Mouse (Mus musculus) forebrain, embryonic 13.5 days (tissue): ENCODE results near the gene Cdk5r2. TPM values are rescaled to one million over a fixed set of nuclear protein-coding genes. Genes with fewer than 3 reads are reported as not detected.
"Not testable (repeated sequence)": the region's sequence is repeated elsewhere in the genome, so short reads cannot be mapped to it uniquely, and the experiment has no call there.

Experiments
- ATAC-seq: fragments of 200-750 bp; cut with Nextera tagmentation; 2 replicates; pipeline ENCODE4 v1.8.0; 2017
- H3K27ac ChIP-seq: fragments of 300-500 bp; sonication (generic); 2 replicates; pipeline ENCODE4 v1.5.1; 2015; ENCODE audit warnings: inconsistent platforms, mild to moderate bottlenecking, moderate library complexity
- H3K27me3 ChIP-seq: fragments of 300-500 bp; sonication (generic); 2 replicates; pipeline ENCODE4 v1.6.1; 2015; ENCODE audit warnings: mild to moderate bottlenecking, inconsistent platforms
- H3K36me3 ChIP-seq: fragments of 300-500 bp; sonication (generic); 2 replicates; pipeline ENCODE4 v1.6.1; 2015; ENCODE audit warnings: mild to moderate bottlenecking, inconsistent platforms; ENCODE audit not compliant: poor library complexity, severe bottlenecking
- H3K4me1 ChIP-seq: fragments of 300-500 bp; sonication (generic); 2 replicates; pipeline ENCODE4 v1.6.1; 2015; ENCODE audit warnings: inconsistent platforms
- H3K4me2 ChIP-seq: fragments of 300-500 bp; sonication (generic); 2 replicates; pipeline ENCODE4 v1.6.1; 2015; ENCODE audit warnings: inconsistent platforms, mild to moderate bottlenecking, moderate library complexity
- H3K4me3 ChIP-seq: fragments of 300-500 bp; sonication (generic); 2 replicates; pipeline ENCODE4 v1.5.1; 2015; ENCODE audit warnings: mild to moderate bottlenecking, inconsistent platforms
- H3K9ac ChIP-seq: fragments of 300-500 bp; sonication (generic); 2 replicates; pipeline ENCODE4 v1.6.1; 2015; ENCODE audit warnings: mild to moderate bottlenecking, inconsistent platforms
- H3K9me3 ChIP-seq: fragments of 300-500 bp; sonication (generic); replicated peaks from 2 replicates; pipeline ENCODE4 v1.6.1; 2016; ENCODE audit warnings: inconsistent platforms
- WGBS: fragments of 180-500 bp; shearing (Covaris S2); methylation state at CpG from one replicate; pipeline ENCODE4 v1.1.7; 2015; 5-methylcytosine and 5-hydroxymethylcytosine counted together
- polyA plus RNA-seq: library from polyadenylated mRNA; unstranded; fragments of >200 nt; fragmentation: Nextera tagmentation; extraction: Ambion mirVana; gene quantifications from 2 replicates; pipeline ENCODE4 v1.2.1, GENCODE M21; 2015

The Cdk5r2 gene
- polyA plus RNA-seq = 0.76 and 1.3 TPM in 2 replicates

GRCm38 (mm10) chr1:74854306-74855056 is at the start of gene Cdk5r2:
Gene Cdk5r2, plus strand, starts transcription at chr1:74854934.
- H3K4me2 ChIP-seq = peak within 1 kb of the TSS; percentile 88
- H3K27ac ChIP-seq = 0 out of 2 replicates have a peak within 1 kb of the TSS, but pooled peaks have one; percentile 57
- H3K4me1 ChIP-seq = peaks cover 59% of the 10 kb centered on the region

GRCm38 (mm10) chr1:74805340-74805835 is 49.3 kb upstream of the Cdk5r2 start:
- Histone ChIP-seq H3K4me2 (no peak overlapping the region), H3K4me3 (no peak overlapping the region), H3K27ac (no peak overlapping the region), H3K36me3 (no peaks in the 10 kb centered on the region), H3K9me3 (no peaks in the 10 kb centered on the region), H3K4me1 (peaks cover 60% of the 10 kb centered on the region), H3K9ac (no peak overlapping the region), H3K27me3 (peaks cover 98% of the 10 kb centered on the region)
- 16% methylated on average over 4 of the region's 4 CpGs for WGBS
- ATAC-seq = no peak

More at GRCm38 (mm10) chr1:74854306-74855056, at the start of gene Cdk5r2:
- Histone ChIP-seq H3K4me3 (peak within 1 kb of the TSS; percentile 73), H3K9me3 (no peaks in the 10 kb centered on the region), H3K9ac (peak within 1 kb of the TSS; percentile 84), H3K36me3 (no peaks in the 10 kb centered on the region), H3K27me3 (peaks cover 85% of the 10 kb centered on the region)
- ATAC-seq = peak; percentile 95
- 3% methylated on average over 31 of the region's 39 CpGs for WGBS

- Histone ChIP-seq H3K27me3 (peaks cover 95% of the 10 kb centered on the region), H3K27ac (no peak overlapping the region), H3K4me2 (no peak overlapping the region), H3K9ac (no peak overlapping the region), H3K36me3 (no peaks in the 10 kb centered on the region), H3K4me1 (peaks cover 55% of the 10 kb centered on the region), H3K4me3 (no peak overlapping the region), H3K9me3 (no peaks in the 10 kb centered on the region)
- no peak for ATAC-seq
- whole genome bisulfite sequencing = 13% methylated on average over 5 of the region's 5 CpGs
These were observed 48.9 kb upstream of the Cdk5r2 start for GRCm38 (mm10) chr1:74805843-74806242.

- H3K4me1 ChIP-seq = peaks cover 52% of the 10 kb centered on the region
- H3K4me3 ChIP-seq = peak overlapping the region; percentile 33
- H3K9me3 ChIP-seq = no peaks in the 10 kb centered on the region
- peak overlapping the region; percentile 62 for H3K4me2 ChIP-seq
- WGBS = under 1% methylated on average over 38 of the region's 38 CpGs
- peak overlapping the region; percentile 40 for H3K9ac ChIP-seq
- no peaks in the 10 kb centered on the region for H3K36me3 ChIP-seq
- no peak overlapping the region; the same call in 1 of the 2 replicates for H3K27ac ChIP-seq
- peak; percentile 25 for ATAC-seq
- peaks cover 96% of the 10 kb centered on the region for H3K27me3 ChIP-seq
These were observed 48.1 kb upstream of the Cdk5r2 start for GRCm38 (mm10) chr1:74806360-74807311.

GRCm38 (mm10) chr1:74807551-74808071 is 47.1 kb upstream of the Cdk5r2 start:
- Histone ChIP-seq H3K27me3 (peaks cover 89% of the 10 kb centered on the region), H3K36me3 (no peaks in the 10 kb centered on the region), H3K9me3 (no peaks in the 10 kb centered on the region), H3K4me3 (no peak overlapping the region), H3K27ac (no peak overlapping the region), H3K4me2 (peak overlapping the region; percentile 62), H3K9ac (no peak overlapping the region; the same call in 1 of the 2 replicates), H3K4me1 (peaks cover 46% of the 10 kb centered on the region)
- WGBS = 3% methylated on average over 23 of the region's 23 CpGs
- ATAC-seq = peak; percentile 25

- no peak overlapping the region for H3K9ac ChIP-seq
- under 1% methylated on average over 16 of the region's 16 CpGs for WGBS
- H3K27ac ChIP-seq = no peak overlapping the region
- no peaks in the 10 kb centered on the region for H3K36me3 ChIP-seq
- H3K9me3 ChIP-seq = no peaks in the 10 kb centered on the region
- H3K4me2 ChIP-seq = peak overlapping the region; percentile 62
- peak; percentile 63 for ATAC-seq
- no peak overlapping the region for H3K4me3 ChIP-seq
- H3K27me3 ChIP-seq = peaks cover 87% of the 10 kb centered on the region
- peaks cover 42% of the 10 kb centered on the region for H3K4me1 ChIP-seq
These were observed 46.7 kb upstream of the Cdk5r2 start for GRCm38 (mm10) chr1:74808078-74808477.

- WGBS = 57% methylated on average over 10 of the region's 10 CpGs
- Histone ChIP-seq H3K4me2 (no peak overlapping the region), H3K27me3 (peaks cover 84% of the 10 kb centered on the region), H3K4me3 (no peak overlapping the region), H3K27ac (no peak overlapping the region), H3K9me3 (no peaks in the 10 kb centered on the region), H3K4me1 (peaks cover 32% of the 10 kb centered on the region), H3K36me3 (no peaks in the 10 kb centered on the region), H3K9ac (no peak overlapping the region)
- no peak for ATAC-seq
These were observed 45.7 kb upstream of the Cdk5r2 start for GRCm38 (mm10) chr1:74809007-74809406.

GRCm38 (mm10) chr1:74814931-74815647 is 39.6 kb upstream of the Cdk5r2 start:
- Histone ChIP-seq H3K4me2 (no peak overlapping the region), H3K4me1 (peaks cover 7% of the 10 kb centered on the region), H3K36me3 (no peaks in the 10 kb centered on the region), H3K9me3 (no peaks in the 10 kb centered on the region), H3K27ac (no peak overlapping the region), H3K27me3 (peaks cover 23% of the 10 kb centered on the region), H3K9ac (no peak overlapping the region), H3K4me3 (no peak overlapping the region)
- no peak for ATAC-seq
- 71% methylated on average over 9 of the region's 9 CpGs for WGBS

- H3K27me3 ChIP-seq = peaks cover 17% of the 10 kb centered on the region
- not testable (repeated sequence) for H3K36me3 ChIP-seq, H3K4me3 ChIP-seq, H3K9ac ChIP-seq, H3K4me1 ChIP-seq, H3K4me2 ChIP-seq, H3K9me3 ChIP-seq, H3K27ac ChIP-seq, ATAC-seq
- 91% methylated on average over 6 of the region's 6 CpGs for WGBS
These were observed 38.8 kb upstream of the Cdk5r2 start for GRCm38 (mm10) chr1:74815965-74816364.

GRCm38 (mm10) chr1:74816612-74817199 is 38.0 kb upstream of the Cdk5r2 start:
- WGBS = 6% methylated on average over 38 of the region's 38 CpGs
- H3K9me3 ChIP-seq = no peaks in the 10 kb centered on the region
- H3K9ac ChIP-seq = peak overlapping the region; percentile 87
- H3K4me1 ChIP-seq = peaks cover 7% of the 10 kb centered on the region
- peak overlapping the region; percentile 75 for H3K4me3 ChIP-seq
- H3K36me3 ChIP-seq = no peaks in the 10 kb centered on the region
- H3K27ac ChIP-seq = peak overlapping the region; percentile 80
- ATAC-seq = peak; percentile 92
- H3K4me2 ChIP-seq = peak overlapping the region; percentile 67
- peaks cover 11% of the 10 kb centered on the region for H3K27me3 ChIP-seq

GRCm38 (mm10) chr1:74817219-74817618 is 37.5 kb upstream of the Cdk5r2 start:
- WGBS = 15% methylated on average over 14 of the region's 14 CpGs
- H3K4me3 ChIP-seq = peak overlapping the region; percentile 75
- peaks cover 7% of the 10 kb centered on the region for H3K4me1 ChIP-seq
- peak overlapping the region; percentile 80 for H3K27ac ChIP-seq
- H3K4me2 ChIP-seq = peak overlapping the region; percentile 67
- ATAC-seq = peak; percentile 55
- no peaks in the 10 kb centered on the region for H3K9me3 ChIP-seq
- peak overlapping the region; percentile 87 for H3K9ac ChIP-seq
- H3K27me3 ChIP-seq = peaks cover 11% of the 10 kb centered on the region
- H3K36me3 ChIP-seq = no peaks in the 10 kb centered on the region
